Mouse (Mus musculus) liver, embryonic 14.5 days (tissue): Measurements from ENCODE around the gene Smyd3.

Source experiments
- CTCF ChIP-seq: IDR thresholded peaks from 2 replicates; pipeline ENCODE4 v1.5.1; 2016; ENCODE audit warnings: antibody characterized with exemption, low read depth, control low read depth
- EP300 ChIP-seq: IDR thresholded peaks from 2 replicates; pipeline ENCODE4 v1.6.1; 2016; ENCODE audit warnings: antibody characterized with exemption, low read depth

DNA sequence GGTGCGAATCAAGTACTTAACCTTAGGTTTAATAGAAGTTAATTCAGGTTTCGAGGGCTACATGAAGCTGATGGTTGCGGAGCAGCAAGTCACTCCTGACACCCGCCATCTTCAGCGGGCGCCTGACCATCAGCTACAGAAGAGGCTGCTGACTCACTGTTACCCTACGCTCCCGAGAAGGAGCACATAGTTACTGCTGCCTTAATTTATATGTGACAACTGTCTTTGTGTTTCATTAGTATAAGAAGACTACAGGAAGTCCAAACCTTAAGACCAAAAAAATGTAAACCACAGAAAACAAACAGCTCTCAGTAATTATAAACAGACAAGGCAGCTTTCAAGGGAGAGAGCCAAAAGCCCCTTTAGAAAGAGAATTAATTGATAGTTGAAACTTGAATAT is 49.9 kb downstream of the Smyd3 start:
- TF ChIP-seq CTCF (no peak), EP300 (no peak)
